Mouse (Mus musculus) intestine, embryonic 16.5 days (tissue): Measurements from ENCODE around the gene Arih2. TPM values are rescaled to one million over a fixed set of nuclear protein-coding genes. Genes with fewer than 3 reads are reported as not detected.
A peak's percentile ranks its signal among the peaks of the same experiment; 100 is the strongest.
"Not testable (repeated sequence)": the region's sequence is repeated elsewhere in the genome, so short reads cannot be mapped to it uniquely, and the experiment has no call there.

Experiments
- ATAC-seq: fragments of 200-750 bp; cut with Nextera tagmentation; 2 replicates; pipeline ENCODE4 v1.8.0; 2017; ENCODE audit warnings: moderate TSS enrichment, moderate library complexity
- H3K27ac ChIP-seq: fragments of 300-500 bp; sonication (generic); 2 replicates; pipeline ENCODE4 v1.5.1; 2014; ENCODE audit warnings: mild to moderate bottlenecking, low read length
- H3K27me3 ChIP-seq: fragments of 300-500 bp; sonication (generic); replicated peaks from 2 replicates; pipeline ENCODE4 v1.6.1; 2014; ENCODE audit warnings: low read length, control low read depth, mixed read lengths; ENCODE audit not compliant: control insufficient read depth, insufficient read depth
- H3K36me3 ChIP-seq: fragments of 300-500 bp; sonication (generic); 2 replicates; pipeline ENCODE4 v1.6.1; 2014; ENCODE audit warnings: low read length, control low read depth; ENCODE audit not compliant: control insufficient read depth, insufficient read depth
- H3K4me1 ChIP-seq: fragments of 300-500 bp; sonication (generic); 2 replicates; pipeline ENCODE4 v1.6.1; 2014; ENCODE audit warnings: low read length, control low read depth, mixed read lengths; ENCODE audit not compliant: control insufficient read depth, insufficient read depth
- H3K4me2 ChIP-seq: fragments of 300-500 bp; sonication (generic); 2 replicates; pipeline ENCODE4 v1.6.1; 2014; ENCODE audit warnings: low read depth, low read length, control low read depth
- H3K4me3 ChIP-seq: fragments of 300-500 bp; sonication (generic); 2 replicates; pipeline ENCODE4 v1.5.1; 2014; ENCODE audit warnings: mild to moderate bottlenecking, low read length
- H3K9ac ChIP-seq: fragments of 300-500 bp; sonication (generic); 2 replicates; pipeline ENCODE4 v1.6.1; 2014; ENCODE audit warnings: low read depth, low read length
- H3K9me3 ChIP-seq: fragments of 300-500 bp; sonication (generic); 2 replicates; pipeline ENCODE4 v1.6.1; 2016; ENCODE audit warnings: low read length, control low read depth; ENCODE audit not compliant: control insufficient read depth
- WGBS: fragments of 180-500 bp; shearing (Covaris S2); extraction: QIAGEN DNeasy Blood & Tissue Kit; methylation state at CpG from one replicate; pipeline ENCODE4 v1.1.7; 2014; 5-methylcytosine and 5-hydroxymethylcytosine counted together
- polyA plus RNA-seq: library from polyadenylated mRNA; unstranded; fragments of >200 nt; fragmentation: Nextera tagmentation; extraction: Ambion mirVana; gene quantifications from 2 replicates; pipeline ENCODE4 v1.2.1, GENCODE M21; 2015

The Arih2 gene
- polyA plus RNA-seq, 1 experiment from 2014 or later = 42.9 TPM

DNA sequence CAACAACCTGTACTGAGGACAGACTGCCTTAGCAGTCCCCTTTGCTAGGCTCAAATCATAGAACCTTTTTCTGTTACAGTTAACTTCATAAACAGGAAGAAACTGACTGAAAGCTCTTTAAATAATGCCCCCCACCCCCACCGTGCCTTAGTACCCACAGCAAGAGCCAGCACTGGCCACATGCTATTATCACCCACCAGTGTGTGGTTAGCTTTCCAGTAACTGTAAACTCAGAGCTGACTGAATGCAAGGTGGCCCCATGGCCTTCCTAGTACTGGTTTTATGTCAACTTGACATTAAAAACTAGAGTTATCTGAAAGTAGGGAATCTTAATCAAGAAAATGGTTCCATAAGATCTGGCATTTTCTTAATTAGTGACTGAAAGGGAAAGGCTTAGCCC, 18.5 kb downstream of the Arih2 start:
- Histone ChIP-seq H3K9ac (no peak overlapping the region), H3K9me3 (no peaks in the 10 kb centered on the region), H3K36me3 (no peaks in the 10 kb centered on the region), H3K4me3 (no peak overlapping the region), H3K4me1 (no peaks in the 10 kb centered on the region), H3K27ac (no peak overlapping the region), H3K27me3 (no peaks in the 10 kb centered on the region), H3K4me2 (no peak overlapping the region)
- 83% methylated on average over 1 of the region's 1 CpGs for WGBS
- ATAC-seq = no peak

DNA sequence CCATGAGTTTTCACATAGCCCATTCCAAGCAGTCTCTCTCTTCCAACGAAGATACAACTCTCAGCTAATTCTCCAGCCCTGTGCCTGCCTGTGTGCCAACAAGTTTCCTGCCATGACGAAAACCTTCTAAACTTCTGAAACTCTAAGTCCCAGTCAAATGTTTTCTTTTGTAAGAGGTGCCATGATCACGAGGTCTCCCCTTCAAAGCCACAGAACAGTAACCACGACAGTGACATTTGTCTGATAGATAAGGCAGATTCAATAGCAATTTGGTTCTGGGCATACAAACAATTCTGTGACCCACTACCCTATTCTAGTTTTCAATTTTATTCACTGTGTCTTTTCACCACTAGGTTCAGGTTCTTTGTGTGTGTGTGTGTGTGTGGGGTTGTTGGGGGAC, 21.0 kb downstream of the Arih2 start:
- 76% methylated on average over 4 of the region's 4 CpGs for WGBS
- Histone ChIP-seq H3K27ac (no peak overlapping the region), H3K9me3 (no peaks in the 10 kb centered on the region), H3K27me3 (no peaks in the 10 kb centered on the region), H3K36me3 (no peaks in the 10 kb centered on the region), H3K4me1 (no peaks in the 10 kb centered on the region), H3K4me2 (no peak overlapping the region), H3K9ac (no peak overlapping the region), H3K4me3 (no peak overlapping the region)
- ATAC-seq = no peak

DNA sequence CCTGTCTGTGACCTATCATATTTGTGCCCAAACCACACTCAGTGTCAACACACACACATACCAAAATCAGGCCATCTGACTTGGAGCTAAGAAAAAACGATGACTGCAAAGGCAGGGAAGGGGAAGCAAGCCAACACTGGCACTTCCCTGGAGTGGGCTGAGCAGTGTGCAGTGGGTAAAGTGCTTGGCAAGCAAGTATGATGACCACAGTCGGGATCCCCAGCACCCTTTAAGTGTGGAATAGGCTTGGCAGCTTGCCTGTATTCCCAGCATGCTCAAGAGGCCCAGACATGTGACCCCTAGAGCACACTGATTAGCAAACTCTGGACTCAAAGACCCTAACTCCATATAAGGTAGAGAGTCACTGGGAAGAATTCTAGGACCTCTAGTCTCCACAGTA, 22.7 kb downstream of the Arih2 start:
- H3K27ac ChIP-seq = no peak overlapping the region
- no peaks in the 10 kb centered on the region for H3K4me1 ChIP-seq
- H3K4me3 ChIP-seq = no peak overlapping the region
- H3K27me3 ChIP-seq = no peaks in the 10 kb centered on the region
- H3K9me3 ChIP-seq = no peaks in the 10 kb centered on the region
- H3K4me2 ChIP-seq = no peak overlapping the region
- WGBS = 61% methylated on average over 2 of the region's 2 CpGs
- no peaks in the 10 kb centered on the region for H3K36me3 ChIP-seq
- no peak for ATAC-seq
- no peak overlapping the region for H3K9ac ChIP-seq

DNA sequence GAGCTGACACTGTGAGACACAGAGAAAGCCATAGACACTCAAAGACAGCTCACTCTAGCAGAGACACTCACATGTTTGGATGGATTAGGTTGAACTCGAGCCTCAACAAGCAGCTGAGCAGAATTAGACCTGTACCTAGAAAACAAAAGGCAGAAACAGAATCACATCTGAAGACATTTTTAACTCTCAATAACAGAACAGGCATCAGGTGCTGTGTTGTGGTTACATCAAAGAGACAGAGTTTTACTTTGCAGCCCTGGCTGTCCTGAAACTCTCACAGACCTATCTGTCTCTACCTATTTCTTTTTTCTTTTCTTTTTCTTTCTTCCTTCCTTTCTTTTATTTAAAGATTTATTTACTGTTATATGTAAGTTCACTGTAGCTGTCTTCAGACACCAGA, 31.9 kb downstream of the Arih2 start:
- Histone ChIP-seq H3K36me3 (peaks cover 9% of the 10 kb centered on the region; the same call in 1 of the 2 replicates), H3K4me1 (no peaks in the 10 kb centered on the region), H3K4me2 (no peak overlapping the region), H3K4me3 (no peak overlapping the region), H3K27me3 (no peaks in the 10 kb centered on the region), H3K27ac (no peak overlapping the region), H3K9ac (no peak overlapping the region), H3K9me3 (no peaks in the 10 kb centered on the region)
- WGBS = 88% methylated on average over 1 of the region's 1 CpGs
- no peak for ATAC-seq

DNA sequence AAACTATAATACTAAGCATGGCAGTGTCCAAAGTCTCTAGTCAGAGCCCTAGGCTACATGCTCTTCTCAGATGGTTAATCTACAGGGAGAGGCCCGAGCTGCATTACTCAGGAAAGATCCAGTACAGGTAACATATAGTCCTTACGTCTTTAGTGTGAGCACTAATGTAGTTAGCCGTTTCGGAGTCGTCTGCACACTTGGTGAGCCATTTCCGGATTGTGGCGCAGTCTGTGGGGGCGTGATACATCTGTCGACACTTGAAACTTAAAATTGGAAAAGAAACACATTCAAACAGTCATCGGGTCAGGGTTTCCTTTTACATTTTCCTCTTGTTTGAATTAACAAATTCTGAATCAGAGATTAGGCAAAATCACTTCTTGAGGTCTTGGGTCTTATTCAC, 37.7 kb downstream of the Arih2 start:
- no peak for ATAC-seq
- Histone ChIP-seq H3K9me3 (no peaks in the 10 kb centered on the region), H3K4me3 (no peak overlapping the region), H3K4me2 (no peak overlapping the region), H3K9ac (no peak overlapping the region), H3K4me1 (no peaks in the 10 kb centered on the region), H3K36me3 (peaks cover 22% of the 10 kb centered on the region), H3K27ac (no peak overlapping the region), H3K27me3 (no peaks in the 10 kb centered on the region)
- 97% methylated on average over 10 of the region's 10 CpGs for WGBS

DNA sequence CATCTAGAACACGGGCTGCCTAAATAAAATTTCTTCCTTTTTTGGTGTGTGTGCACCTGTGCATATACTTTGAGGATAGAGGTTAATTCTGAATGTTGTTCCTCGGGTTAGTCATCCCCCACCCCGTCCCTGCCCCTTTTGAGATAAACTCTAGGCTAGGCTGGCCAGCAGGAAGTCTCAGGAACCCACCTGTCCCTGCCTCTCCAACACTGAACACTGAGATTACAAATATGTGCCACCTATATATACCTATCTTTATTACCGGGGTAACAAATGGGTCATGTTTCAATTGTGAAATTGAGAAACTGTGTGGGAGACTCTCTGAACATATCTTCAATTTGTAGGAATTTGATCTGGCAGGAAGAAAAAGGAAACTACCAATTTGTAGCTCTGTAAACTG, 40.3 kb downstream of the Arih2 start:
- Histone ChIP-seq H3K4me3 (no peak overlapping the region), H3K27me3 (no peaks in the 10 kb centered on the region), H3K9ac (no peak overlapping the region), H3K4me1 (no peaks in the 10 kb centered on the region), H3K27ac (no peak overlapping the region), H3K9me3 (no peaks in the 10 kb centered on the region), H3K36me3 (peaks cover 24% of the 10 kb centered on the region), H3K4me2 (no peak overlapping the region)
- ATAC-seq = peak; percentile 80
- 75% methylated on average over 4 of the region's 4 CpGs for WGBS

DNA sequence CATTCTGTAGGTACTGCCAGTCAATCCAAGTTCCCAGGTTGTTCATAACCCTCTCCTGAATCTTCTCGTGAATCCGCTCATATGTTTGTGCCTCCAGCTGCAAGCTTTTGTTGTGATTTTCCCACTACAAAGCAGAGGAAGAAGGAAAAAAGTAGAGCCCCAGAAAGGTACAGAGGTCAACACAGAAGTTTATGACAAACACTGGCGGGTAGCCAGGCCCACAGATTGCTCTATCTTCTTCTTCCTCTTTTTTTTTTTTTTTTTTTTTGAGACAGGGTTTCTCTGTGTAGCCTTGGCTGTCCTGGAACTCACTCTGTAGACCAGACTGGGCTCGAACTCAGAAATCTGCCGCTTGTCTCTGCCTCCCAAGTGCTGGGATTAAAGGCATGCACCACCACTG, 41.3 kb downstream of the Arih2 start:
- not testable (repeated sequence) for H3K4me1 ChIP-seq, H3K9me3 ChIP-seq, H3K9ac ChIP-seq, H3K27me3 ChIP-seq, H3K4me2 ChIP-seq, H3K4me3 ChIP-seq
- ATAC-seq = peak; percentile 29
- H3K36me3 ChIP-seq = peaks cover 25% of the 10 kb centered on the region
- 79% methylated on average over 5 of the region's 5 CpGs for WGBS
- H3K27ac ChIP-seq = 0 out of 2 replicates have a peak overlapping the region, but pooled peaks have one; percentile 7

DNA sequence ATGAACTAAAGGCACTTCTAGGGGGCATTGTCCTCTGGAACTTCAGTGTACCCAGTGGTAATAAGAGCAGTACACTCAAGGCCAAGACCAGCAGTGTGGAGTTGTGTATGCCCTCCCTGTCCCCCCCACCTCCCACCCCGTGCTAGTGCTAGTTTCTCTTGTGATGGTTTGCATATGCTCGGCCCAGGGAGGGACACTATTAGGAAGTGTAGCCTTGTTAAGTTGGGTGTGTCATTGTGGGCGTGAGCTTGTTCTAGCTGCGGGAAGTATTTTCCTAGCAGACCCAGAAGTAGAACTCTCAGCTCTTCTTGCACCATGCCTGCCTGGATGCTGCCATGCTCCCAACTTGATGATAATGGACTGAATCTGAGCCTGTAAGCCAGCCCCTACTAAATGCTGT, 47.2 kb downstream of the Arih2 start:
- H3K36me3 ChIP-seq = peaks cover 8% of the 10 kb centered on the region
- no peaks in the 10 kb centered on the region for H3K9me3 ChIP-seq
- WGBS = 62% methylated on average over 4 of the region's 4 CpGs
- no peak overlapping the region for H3K27ac ChIP-seq
- H3K9ac ChIP-seq = no peak overlapping the region
- ATAC-seq = no peak
- H3K4me3 ChIP-seq = no peak overlapping the region
- H3K4me2 ChIP-seq = no peak overlapping the region
- peaks cover 4% of the 10 kb centered on the region for H3K4me1 ChIP-seq
- no peaks in the 10 kb centered on the region; the same call in 1 of the 2 replicates for H3K27me3 ChIP-seq

DNA sequence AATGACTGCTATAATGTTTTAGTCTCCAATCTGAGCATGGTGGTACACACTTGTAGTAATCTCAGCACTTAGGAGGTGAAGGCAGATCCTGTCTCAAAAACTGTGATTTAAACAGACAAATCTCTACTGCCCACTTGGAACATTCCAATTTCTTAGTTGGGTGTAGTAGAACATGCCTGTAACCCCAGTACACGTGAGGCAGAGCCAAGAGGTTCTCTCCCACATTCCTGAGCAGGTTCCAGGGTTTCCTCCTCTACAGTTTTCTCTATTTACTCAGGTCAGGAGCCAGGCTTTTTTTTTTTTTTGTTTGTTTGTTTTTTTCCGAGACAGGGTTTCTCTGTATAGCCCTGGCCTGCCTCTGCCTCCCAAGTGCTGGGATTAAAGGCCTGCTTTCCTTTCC, 49.2 kb downstream of the Arih2 start:
- Histone ChIP-seq H3K27ac (no peak overlapping the region), H3K36me3 (peaks cover 4% of the 10 kb centered on the region; the same call in 1 of the 2 replicates), H3K4me3 (no peak overlapping the region), H3K27me3 (no peaks in the 10 kb centered on the region; the same call in 1 of the 2 replicates), H3K4me1 (peaks cover 9% of the 10 kb centered on the region), H3K9ac (no peak overlapping the region), H3K4me2 (no peak overlapping the region), H3K9me3 (no peaks in the 10 kb centered on the region)
- ATAC-seq = no peak
- WGBS = 41% methylated on average over 2 of the region's 2 CpGs

DNA sequence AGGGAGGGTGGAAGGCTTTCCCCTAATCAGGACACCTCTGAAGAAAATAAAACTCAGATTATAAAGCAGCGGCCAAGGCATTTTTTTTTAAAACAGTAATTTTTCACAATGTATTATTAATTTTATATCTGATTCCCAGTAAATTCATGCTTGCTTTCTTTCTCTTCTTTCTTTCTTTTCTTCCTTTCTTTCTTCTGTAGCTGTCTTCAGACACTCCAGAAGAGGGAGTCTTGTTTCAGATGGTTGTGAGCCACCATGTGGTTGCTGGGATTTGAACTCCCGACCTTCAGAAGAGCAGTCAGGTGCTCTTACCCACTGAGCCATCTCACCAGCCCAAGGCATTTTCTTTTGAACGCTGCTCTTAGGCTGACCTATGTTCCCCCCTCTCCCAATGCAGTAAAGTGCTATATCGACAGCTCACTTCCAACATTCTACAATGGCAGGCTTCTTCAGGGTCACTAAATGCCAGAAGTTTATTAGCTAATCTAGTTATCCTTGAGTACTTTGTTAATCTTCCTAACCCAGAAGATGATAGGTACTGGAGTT, 50.1 kb downstream of the Arih2 start:
- H3K27ac ChIP-seq = no peak overlapping the region
- ATAC-seq = no peak
- H3K9me3 ChIP-seq = no peaks in the 10 kb centered on the region
- H3K4me1 ChIP-seq = peaks cover 9% of the 10 kb centered on the region
- H3K9ac ChIP-seq = no peak overlapping the region
- H3K4me2 ChIP-seq = no peak overlapping the region
- H3K27me3 ChIP-seq = no peaks in the 10 kb centered on the region; the same call in 1 of the 2 replicates
- H3K36me3 ChIP-seq = peaks cover 4% of the 10 kb centered on the region; the same call in 1 of the 2 replicates
- H3K4me3 ChIP-seq = no peak overlapping the region
- WGBS = 77% methylated on average over 4 of the region's 4 CpGs
